Mouse (Mus musculus): ENCODE data around the gene Gnat3. TPM values are rescaled to one million over a fixed set of nuclear protein-coding genes. Genes with fewer than 3 reads are reported as not detected.
"Not testable (repeated sequence)": the region's sequence is repeated elsewhere in the genome, so short reads cannot be mapped to it uniquely, and the experiment has no call there.

The Gnat3 gene
- polyA plus RNA-seq (2016; fragmentation: Nextera tagmentation; extraction: Ambion mirVana): 0.45 and 0.78 TPM in 2 replicates

DNA sequence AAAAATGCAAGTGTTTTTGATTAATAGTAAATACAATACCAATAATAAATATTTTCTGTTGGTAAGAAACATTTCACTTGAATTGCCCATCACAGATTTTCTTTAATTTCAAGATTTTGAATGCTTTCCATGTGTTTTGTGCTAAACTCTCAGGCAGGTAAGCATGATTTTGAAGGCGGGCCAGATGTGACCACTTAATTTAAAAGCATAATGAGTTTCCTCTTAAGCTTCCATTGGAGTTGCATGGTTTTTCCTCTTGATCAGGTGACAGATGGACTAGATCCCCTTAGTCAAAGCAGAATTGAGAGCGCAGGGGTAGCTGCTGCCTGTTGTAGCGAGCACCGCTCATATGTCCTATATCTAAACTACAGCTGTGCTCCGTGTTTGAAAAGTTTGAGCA lies at the start of gene Gnat3:
Gene Gnat3, plus strand, starts transcription at position 301 of the 400 bp plus-strand sequence.
- Histone ChIP-seq H3K4me3 (no peak within 1 kb of the TSS), H3K4me1 (no peaks in the 10 kb centered on the region)
- ATAC-seq (ENCODE audit: low FRiP score, low read depth): peak; percentile 58; the same call in 1 of the 2 replicates

DNA sequence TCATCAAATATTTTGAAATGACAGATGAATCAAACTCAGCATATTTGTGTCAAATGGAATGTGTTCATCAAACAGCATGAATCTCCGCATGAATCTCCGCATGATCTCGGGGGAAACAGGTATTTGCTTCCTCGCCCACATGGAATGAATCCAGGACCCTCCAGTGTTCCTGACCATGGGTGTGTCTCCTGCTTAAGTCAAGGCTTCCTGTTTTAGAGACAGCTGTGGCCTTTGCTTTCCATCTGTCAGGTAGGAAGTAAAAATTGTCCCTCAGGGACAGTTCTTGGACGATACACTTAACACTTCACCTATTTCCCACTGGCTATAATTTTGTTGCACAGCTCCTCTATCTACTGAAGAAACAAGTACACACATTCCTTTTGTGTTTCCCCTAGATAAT lies 43.4 kb upstream of the Gnat3 start:
- Histone ChIP-seq H3K36me3 (no peaks in the 10 kb centered on the region), H3K4me1 (no peaks in the 10 kb centered on the region), H3K27ac (replicated peaks) (no peak overlapping the region), H3K27me3 (no peaks in the 10 kb centered on the region), H3K9ac (replicated peaks) (no peak overlapping the region), H3K4me3 (no peak overlapping the region), H3K4me2 (replicated peaks) (no peak overlapping the region), H3K9me3 (no peaks in the 10 kb centered on the region)
- WGBS: 89% methylated on average over 5 of the region's 5 CpGs
- no peak for ATAC-seq (ENCODE audit: low FRiP score, low read depth)

More for the DNA sequence above, at the start of gene Gnat3:
- H3K4me2 ChIP-seq (replicated peaks): no peak within 1 kb of the TSS
- H3K9me3 ChIP-seq: no peaks in the 10 kb centered on the region
- no peaks in the 10 kb centered on the region for H3K27me3 ChIP-seq
- 88% methylated on average over 5 of the region's 5 CpGs for WGBS
- no peak within 1 kb of the TSS for H3K27ac ChIP-seq (replicated peaks)
- no peak within 1 kb of the TSS for H3K9ac ChIP-seq (replicated peaks)
- no peaks in the 10 kb centered on the region for H3K36me3 ChIP-seq

DNA sequence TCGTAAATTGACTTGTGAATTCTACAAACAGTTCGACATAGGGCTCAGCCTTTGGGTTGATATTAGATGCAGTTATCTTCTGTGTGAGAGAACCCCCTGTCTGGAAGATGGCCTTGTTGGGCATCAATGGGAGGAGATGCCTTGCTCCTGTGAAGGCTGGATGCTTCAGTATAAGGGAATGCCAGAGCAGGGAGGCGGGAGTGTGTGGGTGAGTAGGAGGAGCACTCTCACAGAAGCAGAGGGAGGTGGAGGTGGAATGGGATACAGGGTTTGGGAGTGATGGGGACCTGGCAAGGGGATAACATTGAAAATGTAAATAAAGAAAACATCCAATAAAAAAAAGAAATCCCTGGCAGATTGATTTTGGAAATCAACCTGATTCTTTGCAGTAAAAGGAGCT lies 38.7 kb upstream of the Gnat3 start:
- 85% methylated on average over 3 of the region's 3 CpGs for WGBS
- no peaks in the 10 kb centered on the region for H3K9me3 ChIP-seq
- H3K36me3 ChIP-seq: no peaks in the 10 kb centered on the region
- no peak overlapping the region for H3K4me2 ChIP-seq (replicated peaks)
- no peak overlapping the region for H3K4me3 ChIP-seq
- H3K9ac ChIP-seq (replicated peaks): no peak overlapping the region
- no peak for ATAC-seq (ENCODE audit: low FRiP score, low read depth)
- no peak overlapping the region for H3K27ac ChIP-seq (replicated peaks)
- no peaks in the 10 kb centered on the region for H3K4me1 ChIP-seq
- no peaks in the 10 kb centered on the region for H3K27me3 ChIP-seq

DNA sequence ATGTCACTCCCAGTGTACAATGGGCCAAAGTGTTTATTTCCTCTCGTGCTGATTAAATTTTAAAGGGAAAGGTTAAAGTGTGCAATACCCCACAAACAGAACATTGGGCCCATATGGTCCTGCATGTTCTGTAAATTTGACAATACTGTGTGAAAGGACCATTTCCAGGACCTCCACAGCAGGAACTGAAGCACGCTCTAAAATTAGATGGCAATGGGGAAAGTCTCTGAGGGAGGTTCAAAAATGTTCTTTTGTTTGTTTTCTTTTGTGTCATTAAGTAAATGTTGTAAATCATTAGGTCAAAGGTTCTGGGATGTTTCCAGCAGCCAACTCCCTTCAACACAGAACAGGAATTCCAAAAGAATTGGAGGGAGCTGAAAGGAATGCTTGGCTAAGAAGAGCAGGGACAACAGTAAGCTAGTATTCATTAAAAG lies 38.2 kb upstream of the Gnat3 start:
- no peaks in the 10 kb centered on the region for H3K4me1 ChIP-seq
- H3K9ac ChIP-seq (replicated peaks): no peak overlapping the region
- WGBS: 71% methylated on average over 2 of the region's 2 CpGs
- no peak for ATAC-seq (ENCODE audit: low FRiP score, low read depth)
- H3K4me3 ChIP-seq: no peak overlapping the region
- no peaks in the 10 kb centered on the region for H3K36me3 ChIP-seq
- no peak overlapping the region for H3K27ac ChIP-seq (replicated peaks)
- no peak overlapping the region for H3K4me2 ChIP-seq (replicated peaks)
- no peaks in the 10 kb centered on the region for H3K9me3 ChIP-seq
- no peaks in the 10 kb centered on the region for H3K27me3 ChIP-seq

DNA sequence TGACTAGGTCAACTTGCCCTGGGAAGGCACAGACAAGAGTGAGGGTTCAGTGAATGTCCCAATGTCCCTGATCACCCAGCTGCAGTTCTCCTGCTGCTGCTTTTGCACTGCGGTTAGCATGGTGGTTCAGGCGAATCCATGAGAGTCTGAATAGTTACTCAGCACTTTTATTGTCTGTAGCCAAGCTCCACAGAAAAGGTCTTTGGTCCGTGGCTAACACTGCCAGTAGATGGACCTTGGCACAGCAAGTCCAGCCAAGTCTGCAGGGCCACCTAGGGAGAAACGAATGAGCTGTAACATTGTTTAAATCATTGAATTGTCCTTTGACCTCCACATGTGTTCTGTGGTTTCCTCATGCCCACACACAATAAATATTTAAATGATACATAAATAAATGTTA lies 33.9 kb upstream of the Gnat3 start:
- no peaks in the 10 kb centered on the region for H3K36me3 ChIP-seq
- no peak overlapping the region for H3K4me2 ChIP-seq (replicated peaks)
- no peak for ATAC-seq (ENCODE audit: low FRiP score, low read depth)
- H3K9ac ChIP-seq (replicated peaks): no peak overlapping the region
- H3K27me3 ChIP-seq: no peaks in the 10 kb centered on the region
- H3K4me1 ChIP-seq: no peaks in the 10 kb centered on the region
- H3K4me3 ChIP-seq: no peak overlapping the region
- H3K9me3 ChIP-seq: no peaks in the 10 kb centered on the region
- WGBS: 42% methylated on average over 4 of the region's 4 CpGs
- H3K27ac ChIP-seq (replicated peaks): no peak overlapping the region

DNA sequence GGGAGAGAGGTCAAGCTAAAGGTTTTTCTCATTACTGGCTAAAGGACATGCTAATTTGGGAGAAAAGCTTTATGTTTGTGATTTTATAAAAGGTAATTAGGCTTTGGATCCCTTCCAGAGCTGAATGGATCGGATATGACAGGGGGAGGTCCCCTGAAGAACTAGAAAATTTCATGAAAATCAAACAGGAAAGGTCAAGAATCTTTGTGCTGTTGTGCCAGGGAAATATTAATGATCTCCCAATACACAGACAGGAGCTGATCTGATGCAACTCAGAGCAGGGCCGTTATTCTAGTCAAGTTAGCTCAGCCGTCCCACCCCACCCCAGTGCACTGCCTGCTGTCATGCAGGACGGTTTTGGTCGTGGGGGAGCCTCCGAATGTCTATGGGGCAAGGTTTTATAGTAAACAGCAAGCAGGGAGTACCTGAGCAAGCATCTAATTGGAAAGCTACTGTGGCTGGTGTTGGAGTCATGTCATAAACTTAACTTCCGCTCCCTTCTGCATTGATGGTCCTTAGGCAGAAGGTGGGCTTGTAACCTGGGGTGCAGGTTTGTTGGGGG lies 33.3 kb upstream of the Gnat3 start:
- Histone ChIP-seq H3K27ac (replicated peaks) (no peak overlapping the region), H3K36me3 (no peaks in the 10 kb centered on the region), H3K4me3 (no peak overlapping the region), H3K4me1 (no peaks in the 10 kb centered on the region), H3K4me2 (replicated peaks) (no peak overlapping the region), H3K9ac (replicated peaks) (no peak overlapping the region), H3K9me3 (no peaks in the 10 kb centered on the region), H3K27me3 (no peaks in the 10 kb centered on the region)
- ATAC-seq (ENCODE audit: low FRiP score, low read depth): no peak
- 65% methylated on average over 7 of the region's 7 CpGs for WGBS

DNA sequence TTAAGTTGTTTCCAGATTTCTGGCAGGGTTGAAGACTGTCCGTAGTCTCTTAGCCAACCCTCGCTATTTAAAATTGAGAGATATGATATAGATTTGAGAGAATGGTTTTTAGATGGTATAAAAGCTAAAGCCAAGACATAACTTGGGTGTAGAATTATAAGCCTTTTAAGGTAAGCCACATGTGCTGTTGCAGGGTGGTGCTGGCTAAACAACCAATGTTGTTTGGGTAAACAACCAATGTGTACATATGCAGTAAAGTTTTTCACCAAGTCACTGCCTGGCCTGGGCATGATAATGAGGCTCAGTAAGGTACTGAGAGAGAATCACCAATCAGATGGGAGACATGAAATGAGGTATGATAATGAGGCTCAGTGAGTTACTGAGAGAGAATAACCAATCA lies 30.8 kb upstream of the Gnat3 start:
- not testable (repeated sequence) for H3K9me3 ChIP-seq; H3K4me1 ChIP-seq; H3K4me3 ChIP-seq; H3K9ac ChIP-seq (replicated peaks); H3K27me3 ChIP-seq; H3K36me3 ChIP-seq; H3K4me2 ChIP-seq (replicated peaks); ATAC-seq (ENCODE audit: low FRiP score, low read depth); H3K27ac ChIP-seq (replicated peaks)
- WGBS: 94% methylated on average over 2 of the region's 2 CpGs

DNA sequence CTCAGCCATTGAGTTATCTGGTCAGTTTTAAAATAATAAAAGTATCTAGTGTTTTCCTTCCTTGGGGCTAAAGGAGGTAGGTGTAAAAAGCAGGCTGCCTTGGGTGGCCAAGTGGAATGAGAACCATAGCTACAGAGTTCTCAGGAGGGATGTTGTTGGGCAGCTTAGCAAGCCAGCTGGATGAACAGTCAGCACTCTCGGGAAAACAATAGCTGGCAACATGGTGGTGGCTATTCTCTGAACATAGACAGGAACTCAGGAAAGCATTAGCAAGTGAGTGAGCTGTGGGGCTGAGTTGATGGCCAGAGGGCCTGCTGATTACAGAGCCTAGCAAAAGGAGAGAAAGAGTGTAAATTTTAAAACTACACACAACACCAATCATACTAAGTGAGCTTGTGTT lies 27.8 kb upstream of the Gnat3 start:
- no peaks in the 10 kb centered on the region for H3K4me1 ChIP-seq
- H3K4me3 ChIP-seq: no peak overlapping the region
- H3K27me3 ChIP-seq: no peaks in the 10 kb centered on the region
- no peak overlapping the region for H3K4me2 ChIP-seq (replicated peaks)
- no peak for ATAC-seq (ENCODE audit: low FRiP score, low read depth)
- no peaks in the 10 kb centered on the region for H3K9me3 ChIP-seq
- H3K27ac ChIP-seq (replicated peaks): no peak overlapping the region
- WGBS: 62% methylated on average over 1 of the region's 1 CpGs
- H3K9ac ChIP-seq (replicated peaks): no peak overlapping the region
- H3K36me3 ChIP-seq: no peaks in the 10 kb centered on the region

DNA sequence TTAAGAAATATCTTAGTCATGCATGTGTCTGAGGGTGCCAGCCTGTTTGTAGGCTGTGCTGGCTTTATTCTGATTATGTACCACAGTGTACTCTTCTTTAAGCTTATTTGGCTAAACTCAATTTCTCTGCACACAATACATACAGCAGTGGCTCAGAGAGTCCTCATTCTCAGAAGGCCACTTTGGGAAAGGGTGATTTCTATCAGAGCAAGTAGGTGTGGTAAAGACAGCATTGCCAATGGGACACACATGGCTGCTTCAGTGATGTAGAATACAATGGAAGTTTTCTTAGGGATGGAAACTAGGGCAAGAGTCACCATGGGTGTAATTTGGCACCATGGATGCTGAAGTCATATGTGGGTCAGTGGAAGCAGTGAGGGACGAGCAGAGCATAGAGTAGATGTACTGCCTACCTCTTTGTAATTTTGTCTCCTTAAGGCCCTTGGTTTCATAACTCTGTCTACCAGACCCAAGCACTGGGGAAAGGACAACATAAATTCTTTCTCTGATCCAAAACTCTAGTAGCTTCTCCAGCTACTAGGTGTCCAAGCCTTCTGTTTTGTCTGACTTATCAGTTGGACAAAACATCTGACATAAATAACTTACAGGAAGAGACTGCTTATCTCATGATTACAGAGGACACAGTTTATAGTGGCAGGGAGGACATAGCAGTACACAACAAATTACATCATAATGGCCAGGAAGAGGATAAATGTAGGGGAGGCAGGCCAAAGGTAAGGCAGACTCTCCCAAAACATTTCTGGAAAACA lies 24.0 kb upstream of the Gnat3 start:
- H3K36me3 ChIP-seq: no peaks in the 10 kb centered on the region
- H3K27me3 ChIP-seq: no peaks in the 10 kb centered on the region
- no peak overlapping the region for H3K27ac ChIP-seq (replicated peaks)
- ATAC-seq (ENCODE audit: low FRiP score, low read depth): no peak
- no peaks in the 10 kb centered on the region for H3K4me1 ChIP-seq
- no peak overlapping the region for H3K9ac ChIP-seq (replicated peaks)
- 68% methylated on average over 1 of the region's 1 CpGs for WGBS
- H3K9me3 ChIP-seq: no peaks in the 10 kb centered on the region
- no peak overlapping the region for H3K4me3 ChIP-seq
- H3K4me2 ChIP-seq (replicated peaks): no peak overlapping the region

DNA sequence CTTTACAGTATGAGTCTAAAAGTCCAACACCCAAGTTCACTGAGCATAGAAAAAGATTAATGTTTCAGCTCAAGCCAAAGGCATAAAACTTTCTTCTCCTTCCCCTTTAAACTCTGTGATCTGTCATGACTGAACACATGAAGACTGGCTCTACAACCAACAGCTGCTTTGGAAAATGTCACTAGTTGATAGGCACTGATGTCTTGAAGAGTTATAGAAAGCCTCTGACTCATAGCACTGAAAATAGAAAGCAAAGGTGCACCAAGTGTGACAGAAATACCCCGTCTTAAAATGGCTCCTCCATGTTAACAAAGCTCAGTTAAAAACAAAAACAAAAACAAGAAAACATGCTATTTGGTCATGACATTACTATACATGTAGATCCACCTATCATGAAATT lies 5.9 kb upstream of the Gnat3 start:
- H3K9ac ChIP-seq (replicated peaks): no peak overlapping the region
- 88% methylated on average over 1 of the region's 1 CpGs for whole genome bisulfite sequencing
- no peak for ATAC-seq (ENCODE audit: low FRiP score, low read depth)

DNA sequence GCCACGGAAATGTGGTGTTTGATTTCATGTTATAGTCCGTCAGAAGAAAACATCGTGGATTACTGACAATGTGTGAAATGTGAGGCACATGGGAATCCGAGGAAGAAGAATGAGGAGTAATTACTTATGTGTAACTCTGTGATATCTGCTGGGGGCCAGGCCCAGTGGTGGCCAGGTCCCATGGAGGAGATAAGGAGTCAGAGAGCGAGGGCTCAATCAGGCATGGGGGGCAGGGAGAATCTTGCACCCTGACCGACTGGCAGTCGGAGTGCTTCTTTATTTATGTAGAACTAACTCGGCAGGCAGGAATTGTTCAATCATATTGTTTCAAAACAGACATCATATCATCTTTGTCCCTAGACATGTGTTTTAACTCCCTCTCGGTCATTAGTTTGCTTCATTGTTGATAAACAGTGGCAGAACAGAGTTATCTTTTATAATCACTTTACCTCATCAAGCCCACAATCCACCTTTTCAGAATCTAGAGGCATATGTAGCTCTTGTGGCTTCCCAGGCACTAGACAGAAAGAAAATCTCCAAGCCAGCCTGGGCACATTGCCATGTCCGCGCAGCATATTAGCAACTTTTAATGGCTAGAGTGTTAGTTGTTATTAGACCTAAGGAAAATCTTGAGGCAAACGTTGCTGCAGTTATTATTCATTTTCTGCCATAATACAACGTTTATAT lies 7.5 kb downstream of the Gnat3 start:
- Histone ChIP-seq H3K9me3 (no peaks in the 10 kb centered on the region), H3K36me3 (no peaks in the 10 kb centered on the region), H3K9ac (replicated peaks) (no peak overlapping the region), H3K27me3 (no peaks in the 10 kb centered on the region), H3K4me1 (no peaks in the 10 kb centered on the region), H3K27ac (replicated peaks) (no peak overlapping the region), H3K4me3 (no peak overlapping the region), H3K4me2 (replicated peaks) (no peak overlapping the region)
- no peak for ATAC-seq (ENCODE audit: low FRiP score, low read depth)
- 82% methylated on average over 13 of the region's 13 CpGs for WGBS

More for the DNA sequence above, 5.9 kb upstream of the Gnat3 start:
- Histone ChIP-seq H3K27ac (replicated peaks) (no peak overlapping the region), H3K27me3 (no peaks in the 10 kb centered on the region), H3K9me3 (no peaks in the 10 kb centered on the region), H3K4me2 (replicated peaks) (no peak overlapping the region), H3K4me1 (no peaks in the 10 kb centered on the region), H3K36me3 (no peaks in the 10 kb centered on the region), H3K4me3 (no peak overlapping the region)

DNA sequence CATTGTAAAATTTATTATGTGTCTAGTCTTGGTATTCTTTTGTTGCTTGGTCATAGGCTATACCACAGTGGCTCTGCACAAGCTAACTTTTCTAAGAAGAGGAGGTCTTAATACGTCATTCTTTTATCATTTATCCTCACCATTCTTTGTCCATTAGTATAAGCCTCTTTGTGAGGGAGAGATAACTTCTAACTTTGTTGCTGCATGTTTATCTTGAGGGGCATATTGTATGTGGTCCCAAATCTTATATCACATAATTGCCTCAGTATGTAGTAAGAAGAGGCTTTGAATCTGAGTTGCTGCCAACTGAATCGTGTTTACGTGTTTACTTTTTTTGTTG lies 8.0 kb downstream of the Gnat3 start:
- H3K4me2 ChIP-seq (replicated peaks): no peak overlapping the region
- H3K4me3 ChIP-seq: no peak overlapping the region
- no peak overlapping the region for H3K27ac ChIP-seq (replicated peaks)
- no peaks in the 10 kb centered on the region for H3K9me3 ChIP-seq
- H3K27me3 ChIP-seq: no peaks in the 10 kb centered on the region
- H3K4me1 ChIP-seq: no peaks in the 10 kb centered on the region
- WGBS: 93% methylated on average over 3 of the region's 3 CpGs
- H3K36me3 ChIP-seq: no peaks in the 10 kb centered on the region
- ATAC-seq (ENCODE audit: low FRiP score, low read depth): no peak
- no peak overlapping the region for H3K9ac ChIP-seq (replicated peaks)

Measured in midbrain, embryonic 12.5 days (tissue).